Mouse (Mus musculus) bone marrow, adult 2 months (tissue): ENCODE data around the gene Cd1d1. TPM values are rescaled to one million over a fixed set of nuclear protein-coding genes. Genes with fewer than 3 reads are reported as not detected.
"Not testable (repeated sequence)": the region's sequence is repeated elsewhere in the genome, so short reads cannot be mapped to it uniquely, and the experiment has no call there.

Source experiments
- H3K27ac ChIP-seq: fragments of 200-500 bp; 2 replicates; pipeline ENCODE4 v1.5.1; 2012; ENCODE audit warnings: low read depth, mild to moderate bottlenecking, control low read depth, inconsistent platforms, low read length; ENCODE audit not compliant: control insufficient read depth, poor library complexity, insufficient read depth
- H3K4me1 ChIP-seq: fragments of 200-500 bp; 2 replicates; pipeline ENCODE4 v1.6.1; 2011; ENCODE audit warnings: low read length; ENCODE audit not compliant: control insufficient read depth, insufficient read depth
- H3K4me3 ChIP-seq: fragments of 200-500 bp; replicated peaks from 2 replicates; pipeline ENCODE3; 2011; ENCODE audit warnings: mild to moderate bottlenecking, low read depth, low read length, control low read depth; ENCODE audit not compliant: control insufficient read depth
- CTCF ChIP-seq: fragments of 200-500 bp; IDR thresholded peaks from 2 replicates; pipeline ENCODE4 v1.5.1; 2011; ENCODE audit warnings: low read length, control low read depth; ENCODE audit not compliant: control insufficient read depth, insufficient read depth
- POLR2A ChIP-seq: fragments of 200-500 bp; IDR thresholded peaks from 2 replicates; pipeline ENCODE4 v1.6.1; 2011; ENCODE audit warnings: low read depth, mild to moderate bottlenecking, control low read depth, low read length, borderline replicate concordance; ENCODE audit not compliant: control insufficient read depth
- WGBS: fragments of 180-500 bp; shearing (Covaris S2); methylation state at CpG from one replicate; pipeline ENCODE4 v1.1.7; 2018; 5-methylcytosine and 5-hydroxymethylcytosine counted together
- polyA plus RNA-seq: library from polyadenylated mRNA; stranded (reverse); fragments of >200 nt; gene quantifications from 2 replicates; pipeline ENCODE4 v1.2.4, GENCODE M21; 2011; ENCODE audit warnings: low replicate concordance; ENCODE audit not compliant: missing spikeins, insufficient read depth, insufficient read length

The Cd1d1 gene
- polyA plus RNA-seq, 1 experiment: 25.0 TPM

DNA sequence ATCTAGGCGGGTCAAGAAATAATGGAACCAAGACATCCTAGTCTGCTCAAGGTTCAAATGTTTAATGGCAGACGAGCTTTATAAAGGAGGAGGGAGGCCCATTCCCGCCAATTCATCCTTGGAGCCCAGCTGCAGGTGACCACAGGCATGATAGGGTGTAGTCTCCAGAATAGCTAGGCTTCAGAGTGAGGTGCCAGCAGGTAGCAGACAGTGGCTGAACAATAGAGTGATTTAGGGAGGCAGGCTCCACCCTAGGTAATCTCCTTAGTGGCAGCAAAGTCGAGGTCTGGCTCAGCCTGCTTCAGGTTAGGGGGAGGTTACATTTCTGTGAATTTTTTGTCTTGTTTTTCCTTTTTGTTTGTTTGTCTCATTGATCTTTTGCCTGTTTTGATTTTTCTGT lies 16.7 kb upstream of the Cd1d1 start:
- TF ChIP-seq CTCF: no peak
- TF ChIP-seq POLR2A: no peak
- WGBS: 71% methylated on average over 4 of the region's 4 CpGs
- Histone ChIP-seq H3K4me1 (no peaks in the 10 kb centered on the region; the same call in 1 of the 2 replicates), H3K27ac (no peak overlapping the region), H3K4me3 (no peak overlapping the region)

DNA sequence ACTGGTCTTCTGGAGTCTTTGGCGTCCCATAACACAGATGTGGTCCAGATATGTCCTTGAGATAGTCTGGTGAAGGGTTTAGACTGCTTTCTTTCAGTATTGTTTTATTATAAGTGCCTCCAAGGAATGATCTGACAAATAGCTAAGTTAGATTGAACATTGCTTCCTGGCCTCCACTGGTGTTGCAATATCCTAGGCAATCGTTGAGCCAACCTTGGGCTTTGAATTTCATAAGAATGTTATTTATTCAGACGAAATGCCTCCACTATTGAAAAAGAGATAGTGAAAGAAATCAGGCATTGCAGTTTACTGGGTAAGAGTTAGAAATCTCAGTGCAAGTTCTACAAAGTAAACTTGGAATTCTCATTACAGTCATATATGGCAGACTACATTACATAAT lies 13.2 kb upstream of the Cd1d1 start:
- not testable (repeated sequence) for H3K27ac ChIP-seq, H3K4me1 ChIP-seq, H3K4me3 ChIP-seq
- 50% methylated on average over 3 of the region's 3 CpGs for WGBS

DNA sequence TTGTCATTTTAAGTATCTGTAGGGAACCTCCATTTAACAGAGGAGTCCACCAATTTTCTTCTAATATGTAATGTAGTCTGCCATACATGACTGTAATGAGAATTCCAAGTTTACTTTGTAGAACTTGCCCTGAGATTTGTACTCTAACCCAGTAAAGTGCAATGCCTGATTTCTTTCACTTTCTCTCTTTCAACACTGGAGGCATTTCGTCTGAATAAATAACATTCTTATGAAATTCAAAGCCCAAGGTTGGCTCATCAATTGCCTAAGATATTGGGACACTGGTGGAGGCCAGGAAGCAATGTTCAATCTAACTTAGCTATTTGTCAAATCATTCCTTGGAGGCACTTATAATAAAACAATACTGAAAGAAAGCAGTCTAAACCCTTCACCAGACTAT lies 9.0 kb upstream of the Cd1d1 start:
- H3K4me3 ChIP-seq, H3K27ac ChIP-seq, H3K4me1 ChIP-seq: not testable (repeated sequence)
- 30% methylated on average over 1 of the region's 1 CpGs for WGBS

DNA sequence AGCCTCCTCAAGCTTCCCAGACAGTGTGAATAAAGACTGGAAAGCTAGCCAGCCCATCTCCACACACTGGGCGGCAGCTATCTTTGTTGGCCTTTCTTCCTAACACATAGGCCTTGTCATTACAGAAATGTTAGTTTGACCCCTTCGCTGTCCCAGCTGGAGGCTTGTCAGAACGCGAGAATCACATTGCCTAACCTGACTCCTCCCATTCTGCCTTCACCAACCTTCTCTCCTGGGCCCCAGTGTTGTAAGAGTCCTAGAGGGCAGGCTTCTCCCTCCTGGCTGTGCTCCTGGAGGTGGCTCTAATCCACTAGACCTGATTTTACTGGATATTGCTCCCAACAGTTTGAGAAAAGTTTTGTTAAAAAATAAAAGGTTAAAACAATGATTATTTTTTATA lies 1.4 kb upstream of the Cd1d1 start:
- WGBS: 44% methylated on average over 4 of the region's 4 CpGs
- TF ChIP-seq CTCF: no peak
- TF ChIP-seq POLR2A: no peak
- Histone ChIP-seq H3K4me1 (peaks cover 1% of the 10 kb centered on the region; the same call in 1 of the 2 replicates), H3K4me3 (no peak overlapping the region), H3K27ac (no peak overlapping the region)

DNA sequence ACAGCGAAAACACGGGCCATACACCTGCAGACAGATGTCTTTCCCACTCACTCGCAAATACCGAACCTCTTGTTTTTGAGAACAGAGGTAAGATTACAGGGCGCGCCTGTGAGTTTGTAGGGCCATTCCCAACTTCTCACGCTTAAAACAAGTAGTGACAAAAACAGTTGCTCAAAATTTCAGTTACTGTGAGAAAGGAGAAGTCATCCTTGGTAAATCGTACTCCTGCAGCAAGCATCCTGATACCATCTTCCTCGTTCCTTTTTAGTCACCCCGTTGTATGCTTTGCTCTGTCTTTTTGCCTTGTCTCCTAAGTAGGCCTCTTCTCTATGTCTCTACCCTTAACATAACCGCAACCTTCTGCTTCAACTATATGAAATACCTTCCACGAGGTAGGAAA lies 810 bp upstream of the Cd1d1 start:
- Histone ChIP-seq H3K27ac (peak overlapping the region; percentile 19; the same call in 1 of the 2 replicates), H3K4me1 (peaks cover 1% of the 10 kb centered on the region; the same call in 1 of the 2 replicates), H3K4me3 (no peak overlapping the region)
- TF ChIP-seq CTCF: no peak
- TF ChIP-seq POLR2A: no peak
- WGBS: 36% methylated on average over 12 of the region's 12 CpGs

DNA sequence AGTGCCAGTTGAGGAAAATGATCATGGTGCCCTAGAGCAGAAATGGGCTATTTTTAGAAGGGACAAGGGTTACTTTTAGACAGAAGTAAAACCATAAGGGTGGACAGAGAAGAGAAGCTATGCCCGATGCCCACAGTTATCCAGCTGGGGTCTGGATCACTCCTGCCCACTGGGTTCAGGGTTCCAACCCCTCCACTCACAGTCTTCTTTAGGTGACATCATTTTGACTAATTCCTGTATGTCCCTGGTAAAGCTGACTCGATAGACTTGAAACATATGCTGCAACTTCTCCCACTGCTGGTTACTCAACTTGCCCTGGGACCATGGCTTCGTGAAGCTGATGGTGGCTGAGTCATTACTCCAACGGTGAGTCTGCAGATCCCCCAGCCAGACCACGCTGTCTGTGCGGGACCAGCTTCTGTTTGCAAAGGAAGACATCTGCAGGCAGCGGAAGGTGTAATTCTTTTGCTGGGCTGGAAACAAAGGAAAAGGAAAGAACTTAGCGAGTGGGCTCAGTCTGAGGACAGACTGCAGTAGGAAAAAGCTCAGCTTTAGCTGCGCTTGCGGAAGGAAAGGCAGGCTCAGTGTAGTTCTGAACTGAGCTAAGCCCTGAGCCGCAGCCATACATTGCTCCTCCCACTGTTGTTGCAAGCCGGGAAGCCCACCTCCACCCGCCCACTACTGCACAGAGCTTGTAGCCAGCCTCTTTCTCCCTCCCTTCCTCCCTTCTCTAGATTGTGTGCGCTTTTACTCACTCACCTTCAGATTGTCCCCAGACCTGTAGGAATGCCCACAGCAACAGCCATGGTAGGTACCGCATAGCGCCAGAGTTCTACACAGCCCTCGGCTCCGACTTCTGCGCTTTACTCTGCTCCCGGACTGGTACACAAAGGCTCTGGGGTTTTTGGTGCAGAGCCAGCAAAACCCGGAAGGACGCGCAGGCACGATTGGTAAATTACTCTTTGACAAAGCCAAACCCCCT lies 517 bp downstream of the Cd1d1 start:
- TF ChIP-seq POLR2A: 0 out of 2 replicates have a peak, but pooled peaks have one; percentile 10
- 2% methylated on average over 24 of the region's 24 CpGs for WGBS
- Histone ChIP-seq H3K27ac (peak overlapping the region; percentile 85), H3K4me3 (peak overlapping the region; percentile 78)
- H3K4me1 ChIP-seq: not testable (repeated sequence)

DNA sequence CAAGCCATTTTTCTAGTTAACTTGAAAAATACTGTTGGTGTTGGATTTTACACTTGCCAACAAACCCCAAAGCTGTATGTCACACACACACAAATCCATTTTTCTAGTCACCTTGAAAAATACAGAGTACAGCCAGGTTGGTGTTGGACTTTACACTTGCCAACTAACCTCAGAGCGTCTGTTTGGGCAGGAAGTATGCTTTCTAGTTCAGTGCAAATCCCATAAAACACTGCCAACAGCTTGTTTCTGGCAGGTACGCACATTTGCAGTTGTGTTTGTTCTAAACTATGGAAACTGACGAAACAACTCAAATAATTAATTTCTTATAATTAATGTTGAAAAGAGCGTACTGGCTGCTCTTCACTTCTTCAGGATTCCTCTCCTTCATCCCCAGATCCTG lies 3.1 kb downstream of the Cd1d1 start:
- TF ChIP-seq CTCF: no peak
- no peak for TF ChIP-seq POLR2A
- WGBS: 78% methylated on average over 4 of the region's 4 CpGs
- H3K4me1 ChIP-seq: peaks cover 1% of the 10 kb centered on the region; the same call in 1 of the 2 replicates
- H3K4me3 ChIP-seq: no peak overlapping the region
- H3K27ac ChIP-seq: no peak overlapping the region

DNA sequence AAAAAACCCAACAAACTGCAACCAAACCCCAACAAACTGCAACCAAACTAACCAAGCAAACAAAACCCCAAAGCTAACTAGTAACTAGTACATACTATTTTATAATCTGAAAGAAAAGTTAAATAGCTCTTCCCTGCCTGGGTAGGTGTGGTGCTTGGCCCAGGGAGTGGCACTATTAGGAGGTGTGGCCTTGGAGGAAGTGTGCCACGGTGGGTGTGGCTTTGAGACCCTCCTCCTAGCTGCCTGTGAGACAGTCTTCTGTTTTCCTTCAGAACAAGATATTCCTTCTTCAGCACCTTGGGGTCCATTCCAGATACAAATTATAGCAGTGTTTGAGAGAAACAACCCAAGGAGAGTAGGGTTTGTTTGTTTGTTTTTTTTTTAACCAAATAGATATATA lies 3.9 kb downstream of the Cd1d1 start:
- no peak overlapping the region for H3K4me3 ChIP-seq
- H3K27ac ChIP-seq: no peak overlapping the region
- TF ChIP-seq CTCF (no peak), POLR2A (no peak)
- WGBS: 24% methylated on average over 1 of the region's 1 CpGs
- H3K4me1 ChIP-seq: peaks cover 1% of the 10 kb centered on the region; the same call in 1 of the 2 replicates

DNA sequence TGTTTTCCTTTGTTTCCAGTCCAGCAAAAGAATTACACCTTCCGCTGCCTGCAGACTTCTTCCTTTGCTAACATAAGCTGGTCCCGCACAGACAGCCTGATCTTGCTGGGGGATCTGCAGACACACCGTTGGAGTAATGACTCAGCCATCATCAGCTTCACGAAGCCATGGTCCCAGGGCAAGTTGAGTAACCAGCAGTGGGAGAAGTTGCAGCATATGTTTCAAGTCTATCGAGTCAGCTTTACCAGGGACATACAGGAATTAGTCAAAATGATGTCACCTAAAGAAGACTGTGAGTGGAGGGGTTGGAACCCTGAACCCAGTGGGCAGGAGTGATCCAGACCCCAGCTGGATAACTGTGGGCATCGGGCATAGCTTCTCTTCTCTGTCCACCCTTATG lies 12.3 kb downstream of the Cd1d1 start:
- not testable (repeated sequence) for H3K27ac ChIP-seq, H3K4me1 ChIP-seq
- peak overlapping the region; percentile 71 for H3K4me3 ChIP-seq
- WGBS: 15% methylated on average over 6 of the region's 6 CpGs
